Mouse (Mus musculus) ES-Bruce4 (cell line): Measurements from ENCODE around the gene Slc37a1.

Experiments used
- CTCF ChIP-seq: IDR thresholded peaks from one replicate; pipeline ENCODE4 v1.8.1; 2011; ENCODE audit warnings: low read depth, low read length
- EP300 ChIP-seq: IDR thresholded peaks from 2 replicates; pipeline ENCODE4 v1.6.1; 2011; ENCODE audit warnings: low read depth, low read length; ENCODE audit not compliant: insufficient read depth
- POLR2A ChIP-seq: IDR thresholded peaks from one replicate; pipeline ENCODE4 v1.8.1; 2011; ENCODE audit warnings: low read length; ENCODE audit not compliant: insufficient read depth

GRCm38 (mm10) chr17:31290311-31290710, 3.7 kb downstream of the Slc37a1 start:
- TF ChIP-seq POLR2A (no peak), CTCF (no peak), EP300 (no peak)
